Mouse (Mus musculus): Measurements from ENCODE around the gene Kcnd3. TPM values are rescaled to one million over a fixed set of nuclear protein-coding genes. Genes with fewer than 3 reads are reported as not detected.

Kcnd3 gene
- total RNA-seq (2023; ENCODE audit: inconsistent age): not detected in 4 replicates

DNA sequence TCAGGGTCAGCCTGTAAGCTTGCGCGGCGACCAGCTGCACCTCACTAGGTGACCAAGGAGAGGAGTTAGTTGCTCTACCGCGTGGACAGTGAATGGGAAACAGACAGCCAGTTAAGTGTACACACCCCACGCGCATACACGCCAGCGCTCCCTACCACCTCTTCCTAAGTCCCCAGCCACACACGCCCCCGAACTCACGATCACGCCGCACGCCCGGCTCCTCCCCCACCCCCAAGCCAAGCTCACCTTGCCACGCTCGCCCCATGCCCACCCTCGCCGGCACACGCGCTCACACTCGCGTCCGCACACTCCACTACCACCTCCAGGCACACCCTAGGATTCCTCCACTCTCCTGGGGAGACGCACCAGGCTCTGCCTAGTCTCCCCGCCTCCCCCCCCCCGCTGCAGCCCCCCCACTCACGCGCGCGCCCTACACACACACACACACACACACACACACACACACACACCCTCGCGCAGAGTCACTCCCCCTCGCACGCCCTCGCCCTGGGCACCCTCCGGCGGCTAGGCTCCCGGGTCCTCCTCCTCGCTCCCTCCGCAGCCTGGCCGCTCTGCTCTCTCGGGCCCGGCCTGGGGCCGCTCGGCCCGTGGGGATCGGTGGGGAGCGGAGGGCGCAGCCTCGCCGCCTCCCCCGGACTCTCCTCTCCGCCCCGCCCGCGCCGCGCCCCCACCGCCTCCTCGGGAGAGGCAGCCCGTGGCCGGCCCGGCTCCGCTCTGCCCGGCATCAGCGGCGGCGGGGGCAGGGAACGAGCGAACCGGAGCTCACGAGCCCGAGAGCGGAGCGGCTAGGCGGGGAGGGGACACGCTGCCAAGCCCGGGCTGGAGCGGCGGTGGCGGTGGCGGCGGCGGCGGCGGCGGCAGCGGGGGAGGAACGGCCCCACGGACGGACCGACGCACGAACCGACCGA, at the start of gene Kcnd3:
Gene Kcnd3 (plus strand): TSS at position 704 of the 929 bp plus-strand sequence.

DNA sequence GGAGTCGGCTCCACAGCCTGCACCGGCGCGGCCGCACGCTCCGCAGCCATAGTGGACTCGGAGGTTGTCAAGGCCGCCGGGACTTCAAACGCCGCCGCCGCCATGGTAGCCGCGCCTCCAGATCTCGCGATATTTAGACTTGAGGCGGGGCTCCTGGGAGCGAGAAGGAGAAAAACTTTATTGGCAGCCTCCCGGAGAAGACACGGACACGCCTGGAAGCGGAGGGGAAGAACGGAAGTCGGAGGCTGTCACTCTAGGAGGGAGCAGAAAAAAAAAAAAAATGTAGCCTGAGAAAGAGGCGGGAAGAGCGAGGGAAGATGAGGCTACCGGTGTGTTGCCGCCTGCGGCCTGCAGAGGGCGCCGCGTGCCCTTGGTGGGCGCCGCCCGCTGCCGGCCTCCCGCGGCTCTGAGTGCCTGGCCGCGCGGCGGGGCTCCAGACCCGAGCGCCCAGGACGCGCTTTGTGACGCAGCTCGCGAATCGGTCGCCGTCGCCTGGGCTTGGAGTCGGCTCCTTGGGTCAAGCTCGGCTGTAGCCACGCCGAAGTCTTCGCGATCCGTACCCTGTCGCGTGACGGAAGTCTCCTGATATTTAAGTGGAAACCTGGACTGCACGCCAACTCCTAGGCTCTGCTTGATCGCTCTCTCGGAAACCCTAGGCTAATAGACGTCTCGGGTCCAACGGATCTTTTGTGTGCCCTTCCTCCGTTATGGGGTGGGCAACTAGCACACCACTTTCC, 235.4 kb downstream of the Kcnd3 start, which contains the start of gene Ddx20:
Gene Ddx20 (minus strand): TSS at position 251 of the 737 bp plus-strand sequence.

DNA sequence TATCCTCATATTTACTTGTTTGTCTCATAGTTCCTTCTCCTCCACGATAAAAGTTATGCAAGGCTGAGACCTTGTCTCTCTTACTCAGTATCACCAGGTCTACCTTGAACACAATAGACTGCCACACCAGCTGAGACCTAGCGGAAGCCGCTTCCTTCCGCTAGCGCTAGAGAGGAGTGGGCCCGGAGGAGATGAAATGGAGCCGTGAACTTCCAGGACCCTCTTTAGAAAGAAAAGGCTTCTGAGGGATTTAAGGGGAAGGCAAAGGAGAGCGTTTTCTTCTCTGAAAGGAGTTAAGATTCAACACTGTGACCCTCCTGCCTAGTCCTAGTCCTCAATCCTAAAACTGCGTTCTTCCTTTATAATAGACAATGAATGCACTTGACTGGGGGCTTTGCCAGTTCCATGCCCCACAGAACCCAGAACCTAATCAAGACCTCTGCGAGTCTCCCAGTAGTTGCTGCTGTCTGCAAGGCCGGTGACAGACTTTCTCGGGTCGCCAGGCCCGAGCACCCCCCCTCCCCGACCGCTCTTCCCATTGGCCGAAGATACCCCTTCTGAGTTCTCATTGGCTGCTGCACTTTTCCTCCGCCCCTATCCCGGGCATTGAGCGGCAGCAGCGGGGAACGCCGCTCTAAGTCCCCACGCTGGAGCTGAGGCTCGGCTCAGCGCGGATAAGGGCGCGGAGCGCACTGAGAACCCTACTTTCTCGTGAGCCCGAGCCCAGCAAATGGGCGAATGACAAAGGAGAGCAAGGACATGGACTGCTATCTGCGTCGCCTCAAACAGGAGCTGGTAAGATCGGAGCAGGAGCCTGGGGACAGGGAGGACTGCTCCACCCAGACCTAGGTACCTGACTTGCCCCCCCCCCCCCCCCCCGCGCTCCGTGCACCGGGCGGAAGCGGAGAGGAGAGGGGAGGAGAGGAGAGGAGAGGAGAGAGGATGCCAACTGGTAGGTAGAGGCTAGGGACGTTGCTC, 252.2 kb downstream of the Kcnd3 start, which contains the start of gene Inka2:
Gene Inka2 (plus strand): TSS at position 569 of the 978 bp plus-strand sequence.

Other genes with a start within 250 kb of the Kcnd3 start
- 30.4 to 34.4 TPM (median 32.8 TPM) in 4 replicates for gene Ddx20, start 235.2 kb downstream of the Kcnd3 start, total RNA-seq (2023; ENCODE audit: inconsistent age)